Mouse (Mus musculus): ENCODE results near the gene Fbxo39. TPM values are rescaled to one million over a fixed set of nuclear protein-coding genes. Genes with fewer than 3 reads are reported as not detected.
A peak's percentile ranks its signal among the peaks of the same experiment; 100 is the strongest.

Fbxo39 gene
- polyA plus RNA-seq, 1 experiment from 2014 or later, result not detected

DNA sequence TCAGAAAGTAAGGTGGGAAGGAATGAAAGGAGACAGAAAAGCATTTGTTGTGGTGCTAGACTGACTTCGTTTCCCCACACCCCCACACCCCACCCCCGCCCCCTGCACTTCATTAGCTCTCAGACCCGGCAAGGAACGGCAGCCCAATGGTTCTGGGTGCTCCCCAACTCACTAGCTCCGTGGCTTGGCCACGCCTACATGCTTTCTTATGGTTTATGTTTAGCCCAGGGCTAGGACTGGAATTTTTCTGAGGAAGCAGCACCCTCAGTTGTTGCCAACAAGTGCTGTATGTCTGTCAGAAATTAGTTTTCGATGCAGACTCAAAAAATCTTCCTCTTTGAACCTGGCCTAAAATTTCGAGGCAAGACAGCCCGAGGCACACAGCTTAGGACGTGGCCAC lies 34.3 kb downstream of the Fbxo39 start:
- Histone ChIP-seq H3K4me3 (ENCODE audit: low read depth, low read length) (no peak overlapping the region), H3K4me1 (ENCODE audit: control insufficient read depth, insufficient read depth, low read length) (no peaks in the 10 kb centered on the region), H3K36me3 (ENCODE audit: control insufficient read depth, insufficient read depth, low read length) (no peaks in the 10 kb centered on the region), H3K9ac (ENCODE audit: low read depth, low read length) (no peak overlapping the region), H3K27me3 (ENCODE audit: control insufficient read depth, insufficient read depth, low read length) (no peaks in the 10 kb centered on the region), H3K27ac (ENCODE audit: low read depth, low read length) (no peak overlapping the region), H3K4me2 (no peak overlapping the region), H3K9me3 (replicated peaks; ENCODE audit: control insufficient read depth, low read length) (no peaks in the 10 kb centered on the region)
- no peak for ATAC-seq (replicated peaks; ENCODE audit: insufficient number of reproducible peaks, low FRiP score, low TSS enrichment)
- 54% methylated on average over 10 of the region's 10 CpGs for WGBS (ENCODE audit: insufficient replicate concordance)

GRCm38 (mm10) chr11:72349016-72349415 lies 34.8 kb downstream of the Fbxo39 start:
- Histone ChIP-seq H3K27me3 (ENCODE audit: control insufficient read depth, insufficient read depth, low read length) (no peaks in the 10 kb centered on the region), H3K9ac (ENCODE audit: low read depth, low read length) (no peak overlapping the region), H3K4me2 (no peak overlapping the region), H3K9me3 (replicated peaks; ENCODE audit: control insufficient read depth, low read length) (no peaks in the 10 kb centered on the region), H3K36me3 (ENCODE audit: control insufficient read depth, insufficient read depth, low read length) (no peaks in the 10 kb centered on the region), H3K27ac (ENCODE audit: low read depth, low read length) (no peak overlapping the region), H3K4me1 (ENCODE audit: control insufficient read depth, insufficient read depth, low read length) (no peaks in the 10 kb centered on the region), H3K4me3 (ENCODE audit: low read depth, low read length) (no peak overlapping the region)
- whole genome bisulfite sequencing (ENCODE audit: insufficient replicate concordance), result 59% methylated on average over 8 of the region's 8 CpGs
- ATAC-seq (replicated peaks; ENCODE audit: insufficient number of reproducible peaks, low FRiP score, low TSS enrichment), result no peak

DNA sequence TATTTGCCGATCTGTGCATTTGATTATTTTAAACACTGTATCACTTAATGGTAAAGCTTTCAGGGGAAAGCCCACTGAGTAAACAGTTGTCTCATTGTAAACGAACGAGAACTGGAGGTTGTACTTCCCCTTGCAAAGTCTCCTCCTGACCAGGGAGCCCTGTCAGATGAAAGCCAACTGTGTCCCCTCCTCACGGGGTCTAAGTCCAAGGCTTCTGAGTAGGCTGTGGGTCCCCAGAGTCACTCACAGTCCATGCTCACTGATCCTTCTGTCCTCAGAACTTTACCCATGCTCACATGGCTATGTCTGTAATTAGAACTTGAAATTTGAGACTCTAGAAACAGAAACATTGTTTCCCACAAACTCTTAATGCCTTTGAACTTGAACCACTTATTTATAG lies 35.4 kb downstream of the Fbxo39 start:
- no peak for ATAC-seq (replicated peaks; ENCODE audit: insufficient number of reproducible peaks, low FRiP score, low TSS enrichment)
- Histone ChIP-seq H3K4me1 (ENCODE audit: control insufficient read depth, insufficient read depth, low read length) (no peaks in the 10 kb centered on the region), H3K27me3 (ENCODE audit: control insufficient read depth, insufficient read depth, low read length) (no peaks in the 10 kb centered on the region), H3K36me3 (ENCODE audit: control insufficient read depth, insufficient read depth, low read length) (no peaks in the 10 kb centered on the region), H3K4me2 (no peak overlapping the region), H3K9ac (ENCODE audit: low read depth, low read length) (no peak overlapping the region), H3K4me3 (ENCODE audit: low read depth, low read length) (no peak overlapping the region), H3K9me3 (replicated peaks; ENCODE audit: control insufficient read depth, low read length) (no peaks in the 10 kb centered on the region), H3K27ac (ENCODE audit: low read depth, low read length) (no peak overlapping the region)
- 66% methylated on average over 4 of the region's 4 CpGs for WGBS (ENCODE audit: insufficient replicate concordance)

DNA sequence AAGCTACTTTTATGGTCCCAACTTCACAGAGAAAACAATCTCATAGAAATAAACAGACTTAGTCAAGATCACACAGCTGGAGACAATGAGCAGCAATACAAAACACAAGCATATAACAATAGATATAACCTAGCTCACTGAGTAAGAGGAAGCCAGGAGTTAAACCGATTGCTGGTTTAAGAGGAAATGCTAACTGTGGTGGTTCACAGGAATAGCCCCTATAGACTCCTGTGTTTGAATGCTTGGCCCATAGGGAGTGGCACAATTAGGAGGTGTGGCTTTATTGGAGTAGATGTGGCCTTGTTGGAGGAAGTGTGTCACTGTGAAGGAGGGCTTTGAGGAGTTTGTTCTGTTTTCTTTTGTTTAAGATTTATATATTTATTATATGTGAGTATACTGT lies 38.0 kb downstream of the Fbxo39 start:
- no peak overlapping the region for H3K4me2 ChIP-seq
- H3K27ac ChIP-seq (ENCODE audit: low read depth, low read length), result no peak overlapping the region
- no peaks in the 10 kb centered on the region for H3K36me3 ChIP-seq (ENCODE audit: control insufficient read depth, insufficient read depth, low read length)
- no peak overlapping the region for H3K4me3 ChIP-seq (ENCODE audit: low read depth, low read length)
- no peaks in the 10 kb centered on the region for H3K9me3 ChIP-seq (replicated peaks; ENCODE audit: control insufficient read depth, low read length)
- no peaks in the 10 kb centered on the region for H3K27me3 ChIP-seq (ENCODE audit: control insufficient read depth, insufficient read depth, low read length)
- ATAC-seq (replicated peaks; ENCODE audit: insufficient number of reproducible peaks, low FRiP score, low TSS enrichment), result no peak
- no peaks in the 10 kb centered on the region; the same call in 1 of the 2 replicates for H3K4me1 ChIP-seq (ENCODE audit: control insufficient read depth, insufficient read depth, low read length)
- 76% methylated on average over 1 of the region's 1 CpGs for WGBS (ENCODE audit: insufficient replicate concordance)
- no peak overlapping the region for H3K9ac ChIP-seq (ENCODE audit: low read depth, low read length)

DNA sequence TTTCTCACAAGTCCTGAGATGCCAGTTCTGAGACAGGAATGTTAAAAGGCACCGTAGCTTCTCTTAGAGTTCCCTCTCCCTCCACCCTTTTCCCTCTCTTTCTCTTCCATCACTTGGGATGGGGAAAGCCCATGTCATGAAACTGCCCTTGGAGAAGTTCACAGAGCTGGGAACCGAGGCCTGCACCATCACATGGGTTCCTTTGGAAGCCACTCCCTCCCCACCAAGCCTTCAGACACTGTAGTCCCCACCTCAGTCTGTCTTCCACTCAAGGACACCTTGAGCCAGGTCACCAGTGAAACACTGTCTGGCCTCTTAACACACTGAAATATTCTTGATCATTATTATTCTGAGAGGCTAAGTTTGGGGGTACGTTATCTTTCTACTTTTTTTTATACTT lies 38.9 kb downstream of the Fbxo39 start:
- Histone ChIP-seq H3K27me3 (ENCODE audit: control insufficient read depth, insufficient read depth, low read length) (no peaks in the 10 kb centered on the region), H3K4me2 (no peak overlapping the region), H3K36me3 (ENCODE audit: control insufficient read depth, insufficient read depth, low read length) (no peaks in the 10 kb centered on the region), H3K27ac (ENCODE audit: low read depth, low read length) (no peak overlapping the region), H3K4me1 (ENCODE audit: control insufficient read depth, insufficient read depth, low read length) (no peaks in the 10 kb centered on the region; the same call in 1 of the 2 replicates), H3K4me3 (ENCODE audit: low read depth, low read length) (no peak overlapping the region), H3K9ac (ENCODE audit: low read depth, low read length) (no peak overlapping the region), H3K9me3 (replicated peaks; ENCODE audit: control insufficient read depth, low read length) (no peaks in the 10 kb centered on the region)
- ATAC-seq (replicated peaks; ENCODE audit: insufficient number of reproducible peaks, low FRiP score, low TSS enrichment), result no peak
- 67% methylated on average over 3 of the region's 3 CpGs for WGBS (ENCODE audit: insufficient replicate concordance)

DNA sequence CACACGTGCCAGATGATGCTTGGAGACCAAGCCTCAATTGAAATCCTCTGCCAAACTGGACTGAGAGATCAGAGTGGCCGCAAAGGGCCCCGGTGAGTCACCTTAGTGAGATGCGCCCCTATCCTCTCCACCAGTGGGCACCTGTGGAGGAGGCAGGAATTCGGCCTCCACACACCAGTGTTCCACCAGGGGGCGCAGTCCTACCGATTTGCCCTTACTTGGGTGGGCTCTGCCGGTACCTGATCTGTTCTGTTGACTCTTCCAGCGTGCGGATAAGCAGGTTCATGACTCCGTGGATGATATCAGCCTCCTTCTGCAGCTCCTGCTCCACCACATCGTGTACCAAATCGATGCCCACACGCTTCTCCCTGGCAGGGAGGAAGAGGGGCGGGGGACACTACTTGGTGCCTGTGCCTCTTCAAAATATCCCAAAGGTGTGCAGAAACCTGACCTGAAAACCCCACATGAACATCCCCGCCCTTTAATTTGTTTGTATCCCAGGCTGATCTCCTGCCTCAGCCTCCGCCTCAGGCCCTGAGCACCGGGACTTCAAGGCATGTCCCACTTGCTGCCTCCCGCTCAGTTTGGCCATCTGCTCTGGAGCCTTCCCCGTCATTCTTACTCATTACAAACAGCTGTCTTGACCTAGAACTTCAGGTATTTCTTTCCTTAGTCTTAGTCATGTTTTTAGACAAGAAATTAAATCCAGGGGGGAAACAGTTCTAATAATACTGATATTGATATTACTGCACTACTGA lies 40.9 kb downstream of the Fbxo39 start:
- 22% methylated on average over 20 of the region's 20 CpGs for WGBS (ENCODE audit: insufficient replicate concordance)
- H3K27ac ChIP-seq (ENCODE audit: low read depth, low read length), result no peak overlapping the region
- H3K36me3 ChIP-seq (ENCODE audit: control insufficient read depth, insufficient read depth, low read length), result no peaks in the 10 kb centered on the region
- no peak overlapping the region for H3K4me3 ChIP-seq (ENCODE audit: low read depth, low read length)
- H3K4me2 ChIP-seq, result peak overlapping the region; percentile 61
- H3K9me3 ChIP-seq (replicated peaks; ENCODE audit: control insufficient read depth, low read length), result no peaks in the 10 kb centered on the region
- no peak overlapping the region for H3K9ac ChIP-seq (ENCODE audit: low read depth, low read length)
- ATAC-seq (replicated peaks; ENCODE audit: insufficient number of reproducible peaks, low FRiP score, low TSS enrichment), result no peak
- no peaks in the 10 kb centered on the region for H3K27me3 ChIP-seq (ENCODE audit: control insufficient read depth, insufficient read depth, low read length)
- no peaks in the 10 kb centered on the region; the same call in 1 of the 2 replicates for H3K4me1 ChIP-seq (ENCODE audit: control insufficient read depth, insufficient read depth, low read length)

DNA sequence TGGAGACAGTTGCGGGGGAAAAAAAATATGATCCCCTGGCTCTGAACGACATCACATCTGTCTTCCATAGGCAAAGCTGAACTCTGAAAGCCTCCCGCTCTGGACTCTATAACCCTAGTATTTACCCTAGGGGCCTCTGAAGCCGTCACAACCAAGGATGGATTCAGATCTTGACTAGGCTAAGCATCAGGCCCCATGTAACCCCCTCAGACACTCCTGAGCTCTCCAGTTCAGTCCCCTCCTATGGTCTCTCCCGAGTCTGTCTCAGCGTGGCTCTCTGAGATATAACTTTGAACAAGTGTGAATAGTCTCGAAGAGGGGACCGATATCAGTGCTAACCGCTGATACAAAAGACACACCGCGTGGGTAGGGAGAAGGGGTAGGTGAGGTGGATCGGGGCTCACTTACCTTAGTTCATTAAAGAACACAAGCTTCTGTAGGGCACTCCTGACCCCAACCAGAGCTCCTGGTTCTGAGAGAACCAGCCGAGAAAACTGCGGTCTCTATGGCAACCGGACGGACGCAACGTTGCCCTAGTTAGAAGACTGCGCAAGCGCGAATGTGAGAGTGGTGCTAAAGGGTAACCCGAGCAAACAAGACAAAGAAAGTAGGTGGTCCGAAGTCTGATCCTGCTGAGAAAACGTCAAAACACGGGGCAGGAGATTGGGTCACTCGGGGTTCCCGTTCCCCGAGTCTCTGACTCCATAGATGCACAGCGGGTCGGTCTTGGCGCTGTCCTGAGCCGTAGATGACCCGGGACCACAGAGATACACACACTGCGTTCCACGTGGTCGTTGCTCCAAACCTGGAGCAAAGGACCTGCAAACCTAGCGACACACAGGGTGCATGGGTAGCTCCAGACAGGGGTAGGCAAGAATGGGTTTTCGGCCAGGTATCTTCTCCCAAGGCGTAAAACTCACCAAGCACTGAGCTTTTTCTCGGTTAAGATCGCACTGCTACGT lies 47.4 kb downstream of the Fbxo39 start:
- no peaks in the 10 kb centered on the region for H3K36me3 ChIP-seq (ENCODE audit: control insufficient read depth, insufficient read depth, low read length)
- H3K27ac ChIP-seq (ENCODE audit: low read depth, low read length), result no peak overlapping the region
- no peak for ATAC-seq (replicated peaks; ENCODE audit: insufficient number of reproducible peaks, low FRiP score, low TSS enrichment)
- peak overlapping the region; percentile 73 for H3K9ac ChIP-seq (ENCODE audit: low read depth, low read length)
- H3K4me1 ChIP-seq (ENCODE audit: control insufficient read depth, insufficient read depth, low read length), result no peaks in the 10 kb centered on the region; the same call in 1 of the 2 replicates
- peak overlapping the region; percentile 50 for H3K4me3 ChIP-seq (ENCODE audit: low read depth, low read length)
- peak overlapping the region; percentile 90 for H3K4me2 ChIP-seq
- no peaks in the 10 kb centered on the region for H3K9me3 ChIP-seq (replicated peaks; ENCODE audit: control insufficient read depth, low read length)
- H3K27me3 ChIP-seq (ENCODE audit: control insufficient read depth, insufficient read depth, low read length), result no peaks in the 10 kb centered on the region
- 10% methylated on average over 42 of the region's 42 CpGs for WGBS (ENCODE audit: insufficient replicate concordance)

DNA sequence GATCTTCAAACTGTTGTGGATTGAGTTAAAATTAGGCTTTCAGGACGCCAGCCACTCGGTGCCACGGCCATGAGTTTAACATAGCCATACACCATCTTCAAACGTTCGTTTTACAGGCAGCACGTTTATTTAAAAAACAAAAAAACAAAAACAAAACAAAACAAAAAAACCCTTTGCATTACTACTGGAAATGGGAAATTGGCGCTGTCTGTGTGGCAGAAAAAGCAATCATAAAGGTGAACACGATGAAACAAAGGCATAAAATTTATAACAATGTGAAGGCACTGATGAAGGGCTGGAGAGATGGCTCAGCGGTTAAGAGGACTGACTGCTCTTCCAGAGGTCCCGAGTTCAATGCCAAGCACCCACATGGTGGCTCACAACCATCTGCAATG lies 48.1 kb downstream of the Fbxo39 start, which contains the start of gene Tekt1:
Gene Tekt1, minus strand, starts transcription at position 96 of the 395 bp plus-strand sequence.
- no peak for ATAC-seq (replicated peaks; ENCODE audit: insufficient number of reproducible peaks, low FRiP score, low TSS enrichment)
- Histone ChIP-seq H3K9me3 (replicated peaks; ENCODE audit: control insufficient read depth, low read length) (no peaks in the 10 kb centered on the region), H3K36me3 (ENCODE audit: control insufficient read depth, insufficient read depth, low read length) (no peaks in the 10 kb centered on the region), H3K27ac (ENCODE audit: low read depth, low read length) (no peak within 1 kb of the TSS), H3K27me3 (ENCODE audit: control insufficient read depth, insufficient read depth, low read length) (no peaks in the 10 kb centered on the region), H3K9ac (ENCODE audit: low read depth, low read length) (peak within 1 kb of the TSS; percentile 73), H3K4me2 (peak within 1 kb of the TSS; percentile 90), H3K4me1 (ENCODE audit: control insufficient read depth, insufficient read depth, low read length) (no peaks in the 10 kb centered on the region; the same call in 1 of the 2 replicates), H3K4me3 (ENCODE audit: low read depth, low read length) (peak within 1 kb of the TSS; percentile 50)
- WGBS (ENCODE audit: insufficient replicate concordance), result 36% methylated on average over 10 of the region's 10 CpGs

Measured in heart, embryonic 11.5 days (tissue).